Mouse (Mus musculus): ENCODE results near the gene Zfp639. TPM values are rescaled to one million over a fixed set of nuclear protein-coding genes. Genes with fewer than 3 reads are reported as not detected.

Gene Zfp639
- polyA plus RNA-seq, 1 experiment from 2014 or later, result 40.9 TPM

DNA sequence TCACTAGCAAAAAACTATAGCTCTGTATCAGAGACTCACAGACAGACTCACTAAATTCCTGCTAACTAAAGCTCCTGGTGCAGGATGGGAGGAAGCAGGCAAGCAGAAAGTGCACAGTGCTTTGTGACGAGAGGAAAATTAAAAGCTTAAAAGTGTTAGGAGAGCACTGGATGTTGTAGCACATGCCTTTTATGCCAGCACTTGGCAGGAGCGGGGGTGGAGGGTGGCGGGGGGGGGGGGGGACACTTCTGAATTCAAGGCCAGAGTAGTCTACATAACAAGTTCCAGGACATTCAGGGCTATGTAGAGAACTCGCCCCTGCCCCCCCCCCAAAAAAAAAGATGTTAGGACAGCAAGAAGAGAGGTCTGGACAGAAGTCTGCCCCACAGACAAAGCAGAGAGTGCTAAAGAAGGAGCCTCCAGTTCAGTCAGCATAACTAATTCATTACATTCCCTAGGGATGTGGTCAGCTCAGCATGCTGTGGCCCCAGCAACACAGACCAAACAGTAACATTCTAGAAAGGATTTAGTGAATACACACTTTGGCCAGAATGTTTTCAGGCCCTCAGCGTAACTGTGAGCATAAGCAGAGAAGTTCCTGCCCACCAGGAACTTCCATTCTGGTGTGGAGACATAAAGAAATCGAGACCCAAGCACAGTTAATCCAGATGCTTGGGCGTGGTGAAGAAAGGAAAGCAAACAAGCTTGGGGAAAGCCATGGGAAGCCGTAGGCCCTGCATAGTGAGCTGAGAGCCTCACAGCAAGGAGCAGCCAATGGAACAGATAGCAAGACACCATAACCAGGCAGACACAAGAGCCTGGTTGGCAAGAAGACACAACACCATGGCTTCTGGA lies 14.0 kb upstream of the Zfp639 start:
- ATAC-seq (replicated peaks; ENCODE audit: low FRiP score, low TSS enrichment, low read depth) (no peak), DNase-seq (ENCODE audit: low spot score) (peak; percentile 25)
- Histone ChIP-seq H3K4me2 (ENCODE audit: low read length) (no peak overlapping the region), H3K4me1 (replicated peaks; ENCODE audit: control insufficient read depth, insufficient read depth, low read length) (no peaks in the 10 kb centered on the region), H3K36me3 (ENCODE audit: control insufficient read depth, insufficient read depth, low read length) (no peaks in the 10 kb centered on the region), H3K27ac (ENCODE audit: low read depth) (no peak overlapping the region), H3K27me3 (replicated peaks; ENCODE audit: control insufficient read depth, insufficient read depth, low read length) (no peaks in the 10 kb centered on the region), H3K9ac (ENCODE audit: low read length) (no peak overlapping the region), H3K4me3 (ENCODE audit: low read depth, low read length) (no peak overlapping the region), H3K9me3 (ENCODE audit: control insufficient read depth, low read length) (no peaks in the 10 kb centered on the region)
- 53% methylated on average over 8 of the region's 8 CpGs for WGBS

DNA sequence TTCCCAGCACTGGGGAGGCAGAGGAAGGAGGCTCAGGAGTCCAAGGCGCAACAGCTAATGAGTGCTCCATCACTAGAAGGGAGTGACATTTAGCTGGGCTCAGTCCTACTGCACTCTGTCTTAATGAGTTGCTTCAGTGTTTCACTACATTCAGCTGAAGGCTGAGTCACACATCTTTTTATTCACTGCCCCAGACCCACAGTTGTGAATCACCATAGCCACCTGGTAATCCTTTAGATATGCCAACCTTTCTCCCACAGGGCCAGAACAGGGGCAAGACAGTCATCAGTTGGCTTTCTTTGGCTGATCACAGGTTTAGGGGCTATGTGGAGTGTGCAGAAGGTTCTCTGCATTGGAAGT lies 13.4 kb upstream of the Zfp639 start:
- no peaks in the 10 kb centered on the region for H3K4me1 ChIP-seq (replicated peaks; ENCODE audit: control insufficient read depth, insufficient read depth, low read length)
- H3K36me3 ChIP-seq (ENCODE audit: control insufficient read depth, insufficient read depth, low read length), result no peaks in the 10 kb centered on the region
- ATAC-seq (replicated peaks; ENCODE audit: low FRiP score, low TSS enrichment, low read depth) (no peak), DNase-seq (ENCODE audit: low spot score) (no peak)
- H3K9ac ChIP-seq (ENCODE audit: low read length), result no peak overlapping the region
- no peaks in the 10 kb centered on the region for H3K9me3 ChIP-seq (ENCODE audit: control insufficient read depth, low read length)
- no peak overlapping the region for H3K27ac ChIP-seq (ENCODE audit: low read depth)
- no peak overlapping the region for H3K4me3 ChIP-seq (ENCODE audit: low read depth, low read length)
- no peaks in the 10 kb centered on the region for H3K27me3 ChIP-seq (replicated peaks; ENCODE audit: control insufficient read depth, insufficient read depth, low read length)
- H3K4me2 ChIP-seq (ENCODE audit: low read length), result no peak overlapping the region
- WGBS, result 94% methylated on average over 1 of the region's 1 CpGs

DNA sequence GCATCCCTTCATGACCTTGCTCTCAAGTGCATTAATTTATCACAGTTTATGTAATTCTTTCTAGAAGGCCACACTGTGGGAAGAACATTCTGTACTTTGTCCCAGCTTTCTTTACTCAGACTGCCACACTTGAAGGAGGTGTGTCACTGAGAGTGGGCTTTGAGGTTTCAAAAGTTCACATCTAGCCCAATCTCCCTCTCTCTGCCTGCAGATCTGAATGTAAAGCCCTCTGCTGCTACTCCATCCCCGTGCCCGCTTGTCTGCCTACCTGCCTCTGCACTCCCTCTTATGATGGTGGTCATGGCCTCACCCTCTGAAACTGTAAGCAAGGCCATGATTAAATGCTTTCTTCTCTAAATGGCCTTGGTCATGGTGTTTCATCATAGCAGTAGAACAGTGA lies 9.7 kb upstream of the Zfp639 start:
- no peaks in the 10 kb centered on the region for H3K4me1 ChIP-seq (replicated peaks; ENCODE audit: control insufficient read depth, insufficient read depth, low read length)
- H3K27me3 ChIP-seq (replicated peaks; ENCODE audit: control insufficient read depth, insufficient read depth, low read length), result no peaks in the 10 kb centered on the region
- H3K4me3 ChIP-seq (ENCODE audit: low read depth, low read length), result no peak overlapping the region
- ATAC-seq (replicated peaks; ENCODE audit: low FRiP score, low TSS enrichment, low read depth) (no peak), DNase-seq (ENCODE audit: low spot score) (no peak)
- H3K27ac ChIP-seq (ENCODE audit: low read depth), result no peak overlapping the region
- H3K9ac ChIP-seq (ENCODE audit: low read length), result no peak overlapping the region
- no peak overlapping the region for H3K4me2 ChIP-seq (ENCODE audit: low read length)
- WGBS, result 90% methylated on average over 2 of the region's 2 CpGs
- no peaks in the 10 kb centered on the region for H3K9me3 ChIP-seq (ENCODE audit: control insufficient read depth, low read length)
- H3K36me3 ChIP-seq (ENCODE audit: control insufficient read depth, insufficient read depth, low read length), result no peaks in the 10 kb centered on the region

DNA sequence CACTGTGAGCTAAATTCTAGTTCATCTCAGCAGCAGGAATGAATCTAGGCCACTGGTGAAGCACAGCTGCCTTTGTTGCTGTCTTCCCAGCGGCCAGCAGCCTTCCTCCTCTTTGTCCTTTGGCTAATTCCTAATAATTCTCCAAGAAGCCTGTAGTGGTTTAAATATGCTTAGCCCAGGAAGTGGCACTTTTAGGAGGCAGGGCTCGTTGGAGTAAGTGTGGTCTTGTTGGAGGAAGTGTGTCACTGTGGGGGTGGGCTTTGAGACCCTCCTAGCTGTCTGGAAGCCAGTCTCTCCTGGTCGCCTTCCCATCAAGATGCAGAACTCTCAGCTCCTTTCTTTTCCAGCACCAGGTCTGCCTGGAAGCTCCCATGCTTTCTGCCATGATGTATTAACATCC lies 4.2 kb upstream of the Zfp639 start:
- Histone ChIP-seq H3K36me3 (ENCODE audit: control insufficient read depth, insufficient read depth, low read length) (no peaks in the 10 kb centered on the region), H3K4me3 (ENCODE audit: low read depth, low read length) (no peak overlapping the region), H3K27ac (ENCODE audit: low read depth) (no peak overlapping the region), H3K4me1 (replicated peaks; ENCODE audit: control insufficient read depth, insufficient read depth, low read length) (0 out of 2 replicates have a peak, but pooled peaks cover 5% of the 10 kb centered on the region), H3K9ac (ENCODE audit: low read length) (no peak overlapping the region), H3K4me2 (ENCODE audit: low read length) (no peak overlapping the region), H3K27me3 (replicated peaks; ENCODE audit: control insufficient read depth, insufficient read depth, low read length) (no peaks in the 10 kb centered on the region), H3K9me3 (ENCODE audit: control insufficient read depth, low read length) (no peaks in the 10 kb centered on the region)
- WGBS, result 77% methylated on average over 3 of the region's 3 CpGs
- no peak for ATAC-seq (replicated peaks; ENCODE audit: low FRiP score, low TSS enrichment, low read depth)
- DNase-seq (ENCODE audit: low spot score), result no peak

DNA sequence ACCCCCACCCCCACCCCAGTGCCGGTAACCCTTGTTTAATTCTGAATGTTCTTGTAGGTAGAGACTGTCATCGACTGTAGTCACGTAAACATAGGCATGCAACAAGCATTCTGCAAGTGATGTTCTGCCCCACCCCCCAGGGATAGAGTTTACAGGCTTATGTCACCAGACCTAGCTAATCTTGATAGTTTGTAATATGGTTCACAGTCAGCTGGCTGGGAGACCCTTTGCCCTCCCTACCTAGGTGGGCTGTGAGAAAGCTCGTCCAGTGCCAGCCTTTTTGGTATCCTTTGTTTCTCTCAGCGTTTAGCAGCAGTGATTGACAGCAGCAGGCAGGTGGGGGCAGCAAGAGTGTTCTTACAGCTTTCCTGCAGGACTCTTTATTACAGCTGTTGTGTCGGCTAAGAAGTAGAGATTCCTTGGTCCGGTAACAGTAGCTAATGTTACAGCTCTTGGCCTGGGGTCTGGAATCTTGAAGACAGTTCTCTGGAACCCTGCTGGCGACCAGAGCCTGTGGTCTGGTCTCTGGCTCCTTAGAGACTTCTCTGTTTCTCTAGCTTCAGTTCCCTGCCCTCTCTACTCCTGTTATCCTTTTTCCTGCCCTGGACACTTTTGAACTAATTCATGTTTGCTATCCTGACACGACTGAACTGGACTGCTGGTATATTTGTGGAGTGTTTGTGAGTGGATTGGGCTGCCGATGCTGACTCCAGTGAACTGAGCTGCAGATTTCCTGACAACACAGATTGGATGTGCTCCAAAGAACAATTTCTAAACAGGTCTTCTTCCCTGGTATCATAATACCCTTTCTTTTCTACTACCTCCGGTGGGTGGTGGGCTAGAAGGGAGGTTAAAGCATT lies 3.5 kb upstream of the Zfp639 start:
- no peak for ATAC-seq (replicated peaks; ENCODE audit: low FRiP score, low TSS enrichment, low read depth)
- Histone ChIP-seq H3K36me3 (ENCODE audit: control insufficient read depth, insufficient read depth, low read length) (no peaks in the 10 kb centered on the region), H3K9me3 (ENCODE audit: control insufficient read depth, low read length) (no peaks in the 10 kb centered on the region), H3K27ac (ENCODE audit: low read depth) (no peak overlapping the region), H3K9ac (ENCODE audit: low read length) (no peak overlapping the region), H3K27me3 (replicated peaks; ENCODE audit: control insufficient read depth, insufficient read depth, low read length) (no peaks in the 10 kb centered on the region), H3K4me2 (ENCODE audit: low read length) (no peak overlapping the region), H3K4me1 (replicated peaks; ENCODE audit: control insufficient read depth, insufficient read depth, low read length) (peaks cover 9% of the 10 kb centered on the region; the same call in 1 of the 2 replicates), H3K4me3 (ENCODE audit: low read depth, low read length) (no peak overlapping the region)
- 61% methylated on average over 11 of the region's 11 CpGs for WGBS
- DNase-seq (ENCODE audit: low spot score), result no peak

DNA sequence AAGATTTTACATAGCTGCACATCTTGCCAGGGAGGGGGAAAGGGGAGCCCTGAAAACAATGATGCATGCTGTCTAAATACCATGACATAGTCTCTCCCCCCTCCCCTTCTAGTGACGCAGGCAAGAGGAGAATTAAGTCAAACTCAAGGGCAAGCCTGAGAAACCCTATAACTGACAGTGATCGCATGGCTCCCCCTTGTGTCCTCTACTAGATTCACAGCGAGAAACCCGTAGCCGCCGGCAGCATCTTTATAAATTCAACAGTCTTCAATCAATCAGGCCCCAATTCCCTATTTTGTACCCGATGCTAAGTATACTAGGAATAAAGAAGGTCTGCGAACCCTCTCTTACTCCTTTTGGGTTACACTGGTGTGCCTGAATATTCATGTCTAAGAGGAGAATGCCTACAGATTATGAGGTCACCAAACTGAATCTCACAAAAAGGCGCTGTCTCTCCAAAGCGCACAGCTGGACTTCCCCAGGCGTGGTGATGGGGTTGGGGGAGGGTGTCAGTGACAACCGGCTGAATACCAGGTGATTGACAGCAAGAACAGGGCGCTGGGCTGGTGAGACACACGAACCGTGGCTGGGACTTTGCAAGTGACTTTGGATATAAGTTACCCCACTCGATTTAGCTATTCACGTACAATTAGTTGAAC lies 1.3 kb upstream of the Zfp639 start:
- 4% methylated on average over 17 of the region's 17 CpGs for WGBS
- DNase-seq (ENCODE audit: low spot score) (peak; percentile 82), ATAC-seq (replicated peaks; ENCODE audit: low FRiP score, low TSS enrichment, low read depth) (no peak)
- Histone ChIP-seq H3K36me3 (ENCODE audit: control insufficient read depth, insufficient read depth, low read length) (0 out of 2 replicates have a peak, but pooled peaks cover 8% of the 10 kb centered on the region), H3K9ac (ENCODE audit: low read length) (no peak overlapping the region), H3K4me3 (ENCODE audit: low read depth, low read length) (no peak overlapping the region), H3K27me3 (replicated peaks; ENCODE audit: control insufficient read depth, insufficient read depth, low read length) (no peaks in the 10 kb centered on the region), H3K4me2 (ENCODE audit: low read length) (peak overlapping the region; percentile 84), H3K4me1 (replicated peaks; ENCODE audit: control insufficient read depth, insufficient read depth, low read length) (peaks cover 17% of the 10 kb centered on the region), H3K9me3 (ENCODE audit: control insufficient read depth, low read length) (no peaks in the 10 kb centered on the region), H3K27ac (ENCODE audit: low read depth) (no peak overlapping the region)

DNA sequence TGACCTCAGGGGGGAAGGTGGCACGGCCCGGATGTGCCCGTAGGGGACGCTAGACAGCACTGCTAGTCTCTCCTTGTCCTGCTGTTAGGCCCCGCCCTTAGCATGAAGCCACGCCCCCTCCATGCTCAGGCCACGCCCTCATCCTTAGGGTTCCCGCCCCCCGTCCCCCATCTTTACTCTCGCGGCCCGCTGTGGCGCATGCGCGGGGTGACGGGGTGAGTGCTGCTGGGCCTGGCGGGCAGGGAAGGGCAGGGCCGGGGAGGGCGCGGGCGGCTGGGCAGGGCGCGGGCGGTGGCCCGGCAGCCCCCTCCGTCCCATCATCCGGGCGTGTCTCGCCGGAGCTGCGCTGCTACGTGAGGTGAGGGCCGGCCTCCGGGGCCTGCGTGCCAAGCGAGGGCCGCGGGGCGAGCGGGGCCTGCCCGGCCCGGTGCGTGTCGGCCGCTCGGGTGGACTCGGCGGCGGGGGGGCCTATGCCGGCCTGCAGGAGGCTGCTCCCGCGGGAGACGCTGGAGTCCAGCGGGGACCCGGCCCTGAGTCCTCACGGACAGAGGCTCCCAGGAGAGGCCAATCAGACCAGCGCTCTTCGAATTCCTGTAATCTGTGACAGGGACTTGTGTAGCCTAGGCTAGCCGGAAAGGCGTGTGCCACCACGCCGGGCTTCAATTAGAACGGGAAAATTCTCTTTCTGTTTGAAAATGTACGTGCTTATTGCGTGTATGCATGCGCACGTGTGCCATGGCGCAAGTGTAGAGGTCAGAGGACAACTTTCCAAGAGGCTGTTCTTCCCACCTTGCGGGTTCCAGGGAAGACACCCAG lies 524 bp downstream of the Zfp639 start:
- Histone ChIP-seq H3K4me2 (ENCODE audit: low read length) (peak overlapping the region; percentile 84), H3K4me3 (ENCODE audit: low read depth, low read length) (peak overlapping the region; percentile 87), H3K9me3 (ENCODE audit: control insufficient read depth, low read length) (no peaks in the 10 kb centered on the region), H3K27ac (ENCODE audit: low read depth) (peak overlapping the region; percentile 55), H3K36me3 (ENCODE audit: control insufficient read depth, insufficient read depth, low read length) (peaks cover 22% of the 10 kb centered on the region), H3K4me1 (replicated peaks; ENCODE audit: control insufficient read depth, insufficient read depth, low read length) (peaks cover 17% of the 10 kb centered on the region), H3K27me3 (replicated peaks; ENCODE audit: control insufficient read depth, insufficient read depth, low read length) (no peaks in the 10 kb centered on the region), H3K9ac (ENCODE audit: low read length) (peak overlapping the region; percentile 95)
- ATAC-seq (replicated peaks; ENCODE audit: low FRiP score, low TSS enrichment, low read depth) (peak; percentile 96), DNase-seq (ENCODE audit: low spot score) (peak; percentile 99)
- under 1% methylated on average over 57 of the region's 69 CpGs for WGBS

DNA sequence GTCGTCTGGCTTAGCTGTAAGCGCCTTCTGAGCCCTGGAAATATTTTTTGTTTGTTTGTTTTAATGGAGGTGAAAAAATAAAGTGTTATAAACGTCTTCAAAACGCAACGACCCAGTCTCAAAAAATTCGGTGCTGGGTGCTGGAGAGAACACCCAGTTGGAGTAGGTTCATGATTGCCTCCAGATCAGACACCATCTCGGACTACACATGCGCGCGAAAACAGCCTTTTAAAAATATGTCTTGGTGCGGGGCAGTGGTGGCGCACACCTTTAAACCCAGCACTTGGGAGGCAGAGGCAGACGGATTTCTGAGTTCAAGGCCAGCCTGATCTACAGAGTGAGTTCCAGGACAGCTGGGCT lies 1.1 kb downstream of the Zfp639 start:
- WGBS, result 3% methylated on average over 13 of the region's 13 CpGs
- Histone ChIP-seq H3K4me1 (replicated peaks; ENCODE audit: control insufficient read depth, insufficient read depth, low read length) (peaks cover 17% of the 10 kb centered on the region), H3K9ac (ENCODE audit: low read length) (peak overlapping the region; percentile 95), H3K36me3 (ENCODE audit: control insufficient read depth, insufficient read depth, low read length) (peaks cover 28% of the 10 kb centered on the region), H3K9me3 (ENCODE audit: control insufficient read depth, low read length) (no peaks in the 10 kb centered on the region), H3K27ac (ENCODE audit: low read depth) (peak overlapping the region; percentile 55; the same call in 1 of the 2 replicates), H3K4me2 (ENCODE audit: low read length) (peak overlapping the region; percentile 84), H3K27me3 (replicated peaks; ENCODE audit: control insufficient read depth, insufficient read depth, low read length) (no peaks in the 10 kb centered on the region), H3K4me3 (ENCODE audit: low read depth, low read length) (peak overlapping the region; percentile 87)
- DNase-seq (ENCODE audit: low spot score) (no peak), ATAC-seq (replicated peaks; ENCODE audit: low FRiP score, low TSS enrichment, low read depth) (no peak)

Data from intestine, embryonic 14.5 days (tissue).